Mouse (Mus musculus) retina, embryonic 14.5 days (tissue): ENCODE data around the gene Nfix.
"Not testable (repeated sequence)": the region's sequence is repeated elsewhere in the genome, so short reads cannot be mapped to it uniquely, and the experiment has no call there.

ENCODE experiments used
- DNase-seq: peaks from one replicate; pipeline ENCODE4 v3.0.0-alpha.2; 2015; ENCODE audit warnings: low spot score

Gene Nfix

DNA sequence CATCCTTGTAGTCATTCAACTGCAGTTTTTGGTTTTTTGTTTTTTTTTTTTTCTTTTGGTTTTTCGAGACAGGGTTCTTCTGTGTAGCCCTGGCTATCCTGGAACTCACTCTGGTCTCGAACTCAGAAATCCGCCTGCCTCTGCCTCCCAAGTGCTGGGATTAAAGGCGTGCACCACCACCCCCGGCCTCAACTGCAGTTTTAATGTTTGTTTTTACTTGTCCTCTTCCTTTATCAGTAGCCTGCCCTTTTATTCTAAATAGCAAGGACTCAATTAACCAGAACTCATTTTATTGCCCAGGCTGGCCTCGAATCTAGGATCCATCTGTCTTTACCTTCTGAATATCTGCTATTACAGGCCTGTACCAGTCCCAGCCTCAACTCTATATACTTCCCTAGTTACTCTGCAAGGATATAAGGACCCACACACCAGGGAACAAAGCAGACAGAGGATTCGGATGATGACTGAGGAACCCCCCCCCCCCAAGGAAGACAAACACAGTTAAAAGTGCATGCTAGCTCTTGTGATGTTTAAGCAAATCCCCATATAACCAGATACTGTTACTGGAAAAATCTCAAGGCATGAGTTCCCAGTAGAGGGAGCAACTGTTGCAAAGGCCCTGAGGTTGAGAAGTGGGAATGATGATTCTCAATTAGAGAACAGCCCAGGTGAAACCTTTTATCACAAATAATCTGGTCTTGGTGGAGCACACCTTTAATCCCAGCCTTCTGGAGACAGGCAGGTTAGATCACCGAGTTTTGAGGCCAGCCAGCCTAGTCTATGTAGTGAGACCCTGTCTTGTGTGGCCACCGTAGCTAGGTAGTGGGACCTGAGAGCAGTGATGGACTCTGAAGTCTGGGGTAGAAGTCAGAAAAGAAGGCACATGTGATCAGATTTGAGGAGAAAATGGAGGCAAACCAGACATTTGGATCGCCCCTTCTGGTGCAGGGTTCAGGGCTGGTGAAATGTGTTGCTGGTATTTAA, 32.9 kb upstream of the Nfix start:
- no peak for DNase-seq

DNA sequence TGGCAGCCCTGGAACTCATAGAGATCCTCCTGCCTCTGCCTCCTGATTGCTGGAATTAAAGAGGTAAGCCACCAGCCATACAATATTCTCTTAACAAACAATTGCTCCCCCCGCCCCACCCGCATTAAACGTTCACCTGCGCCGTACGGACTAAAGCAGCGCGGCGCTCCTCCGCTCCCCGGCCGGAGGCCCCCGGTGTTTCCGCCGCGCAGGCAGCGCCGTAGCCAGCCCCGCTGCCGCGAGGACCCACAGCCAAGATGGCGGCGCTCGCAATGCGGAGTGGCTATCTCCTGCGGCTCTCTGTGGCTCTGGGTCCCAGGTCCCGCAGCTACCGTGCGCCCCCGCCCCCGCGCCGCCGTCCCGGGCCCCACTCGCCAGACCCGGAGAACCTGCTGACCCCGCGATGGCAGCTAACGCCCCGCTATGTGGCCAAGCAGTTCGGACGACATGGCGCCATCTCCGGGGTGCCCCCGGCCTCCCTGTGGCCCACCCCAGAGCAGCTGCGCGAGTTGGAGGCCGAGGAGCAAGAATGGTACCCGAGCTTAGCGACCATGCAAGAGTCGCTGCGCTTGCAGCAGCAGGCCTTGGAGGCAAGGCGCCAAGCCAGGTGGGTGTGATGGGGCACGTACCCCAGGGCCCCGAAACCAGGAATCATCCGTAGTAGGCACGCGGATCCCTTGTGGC, 32.0 kb upstream of the Nfix start:
- peak; percentile 85 for DNase-seq

DNA sequence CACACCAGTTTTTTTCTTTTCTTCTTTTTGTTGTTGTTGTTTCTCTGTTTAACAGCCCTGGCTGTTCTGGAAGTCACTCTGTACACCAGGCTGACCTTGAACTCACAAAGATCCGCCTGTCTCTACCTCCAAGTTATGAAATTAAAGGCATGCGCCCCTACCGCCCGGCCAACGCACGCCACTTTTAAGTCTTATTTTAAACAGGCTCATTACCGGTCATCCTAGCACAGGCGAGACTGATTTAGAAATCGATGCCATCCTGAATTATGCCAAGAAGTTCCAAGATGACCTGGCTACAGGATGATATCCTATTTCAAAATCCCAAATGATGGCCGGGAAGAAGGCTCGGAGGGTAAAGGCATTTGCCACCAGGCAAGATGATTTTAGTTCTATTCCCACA, 31.3 kb upstream of the Nfix start, which contains the start of gene Gadd45gip1:
Gene Gadd45gip1 (plus strand): TSS at position 33 of the 400 bp plus-strand sequence.
- DNase-seq = no peak

DNA sequence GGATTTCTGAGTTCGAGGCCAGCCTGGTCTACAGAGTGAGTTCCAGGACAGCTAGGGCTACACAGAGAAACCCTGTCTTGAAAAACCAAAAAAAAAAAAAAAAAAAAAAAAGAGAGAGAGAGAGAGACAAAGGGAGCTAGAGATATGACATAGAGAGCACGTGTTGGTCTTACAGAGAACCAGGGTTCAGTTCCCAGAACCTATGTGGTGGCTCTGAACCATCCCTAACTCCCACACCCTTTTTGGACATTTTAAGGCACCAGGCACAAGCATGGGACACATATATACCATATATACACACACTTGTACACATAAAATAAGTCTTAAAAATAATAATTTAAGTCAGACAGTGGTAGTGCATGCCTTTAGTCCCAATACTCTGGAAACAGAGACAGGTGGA, 26.4 kb upstream of the Nfix start:
- DNase-seq = not testable (repeated sequence)

DNA sequence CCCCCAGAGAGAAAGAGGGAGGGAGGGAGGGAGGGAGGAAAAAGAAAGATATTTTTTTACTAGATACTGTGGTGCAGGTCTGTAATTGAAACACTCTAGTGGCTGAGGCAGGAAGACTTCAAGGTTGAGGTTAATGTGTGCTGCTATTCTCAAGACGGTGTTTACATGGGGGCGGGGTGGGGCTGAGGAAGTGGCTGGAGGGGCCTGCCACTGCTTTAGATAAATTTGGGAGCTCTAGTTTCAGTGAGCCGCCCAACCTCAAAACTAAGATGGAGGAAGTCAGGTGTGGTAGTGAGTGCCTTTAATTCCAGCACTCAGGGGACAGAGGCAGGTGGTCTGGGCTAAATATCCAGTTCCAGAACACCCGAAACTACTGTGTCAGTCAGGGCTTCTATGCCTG, 25.5 kb upstream of the Nfix start:
- no peak for DNase-seq

DNA sequence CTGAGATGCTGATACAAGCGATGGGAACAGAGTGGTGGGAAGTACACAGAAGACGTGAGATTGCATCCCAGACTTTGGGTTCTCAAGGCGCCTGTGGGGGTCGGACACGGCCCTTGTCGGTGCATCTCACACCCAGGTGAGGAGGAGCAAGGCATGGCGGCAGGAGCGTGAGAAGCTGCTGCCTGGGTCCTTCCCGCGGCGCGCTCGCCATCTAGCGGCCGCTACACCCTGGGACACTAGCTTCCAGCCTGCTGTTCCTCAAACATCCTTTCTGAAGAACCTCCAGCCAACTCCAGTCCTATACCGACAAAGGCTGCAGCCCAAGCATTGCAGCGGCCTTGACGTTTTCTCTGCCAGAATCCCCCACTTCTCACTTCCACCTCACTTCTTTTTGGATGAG, 23.5 kb upstream of the Nfix start:
- peak; percentile 87 for DNase-seq

DNA sequence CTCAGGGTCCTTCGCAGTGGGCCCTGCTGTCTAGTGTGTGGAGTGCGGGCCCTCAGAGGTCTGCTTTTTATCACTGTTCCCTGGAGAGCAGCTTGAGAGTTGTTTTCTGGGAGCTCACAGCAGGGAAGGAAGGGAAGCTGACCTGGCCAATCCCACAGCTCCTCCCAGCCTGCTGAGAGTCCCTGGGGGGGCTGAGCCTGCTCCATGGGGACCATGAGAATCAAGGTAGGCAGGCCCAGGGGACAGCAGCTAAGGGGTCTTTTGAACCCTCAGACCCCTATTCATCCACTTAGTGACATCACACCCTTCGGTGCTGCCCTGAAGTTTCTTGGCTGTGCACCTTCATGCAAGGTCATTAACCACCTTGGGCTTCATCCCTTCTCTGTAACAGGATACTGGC, 22.6 kb upstream of the Nfix start, which contains the start of gene Dand5:
Gene Dand5 (minus strand): TSS at position 101 of the 400 bp plus-strand sequence.
- no peak for DNase-seq

DNA sequence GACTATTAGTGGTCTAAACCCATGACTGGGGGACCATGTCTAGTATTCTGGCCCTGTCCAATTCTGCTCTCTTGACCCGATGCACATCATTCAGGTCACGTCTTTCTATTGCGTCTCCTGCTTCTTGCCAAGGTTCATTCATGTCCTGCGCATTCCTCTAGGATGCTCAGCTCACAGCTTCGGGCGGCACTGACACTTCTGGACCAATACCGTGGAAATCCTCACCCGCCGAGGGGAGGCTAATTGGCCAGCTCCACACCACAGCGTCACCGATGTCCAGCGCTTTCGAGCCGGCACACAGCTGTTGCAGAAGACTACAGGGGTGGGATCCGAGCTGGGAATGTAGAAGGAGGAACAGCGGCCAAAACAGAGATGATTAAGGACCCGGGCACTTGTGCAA, 16.0 kb upstream of the Nfix start:
- DNase-seq = no peak

DNA sequence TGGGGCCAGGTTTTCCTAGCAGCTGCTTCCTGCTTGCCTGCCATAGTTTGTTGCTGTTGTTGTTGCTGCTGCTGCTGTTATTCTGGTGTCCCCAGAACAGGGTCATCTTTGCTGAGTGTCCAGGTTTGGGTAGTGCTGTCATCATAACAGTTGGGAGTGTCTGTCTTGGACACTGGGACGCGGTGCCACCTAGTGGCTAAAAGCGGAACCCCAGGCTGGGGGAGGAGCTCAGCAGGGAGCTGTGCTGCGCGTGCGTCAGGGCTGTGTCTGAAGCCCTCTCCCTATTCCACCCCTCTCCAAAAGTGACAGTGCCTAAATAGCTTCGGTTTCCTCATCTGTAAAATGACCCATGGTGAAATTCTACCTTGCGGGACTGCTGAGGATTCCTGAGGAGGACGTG, 15.4 kb upstream of the Nfix start:
- peak; percentile 97 for DNase-seq

DNA sequence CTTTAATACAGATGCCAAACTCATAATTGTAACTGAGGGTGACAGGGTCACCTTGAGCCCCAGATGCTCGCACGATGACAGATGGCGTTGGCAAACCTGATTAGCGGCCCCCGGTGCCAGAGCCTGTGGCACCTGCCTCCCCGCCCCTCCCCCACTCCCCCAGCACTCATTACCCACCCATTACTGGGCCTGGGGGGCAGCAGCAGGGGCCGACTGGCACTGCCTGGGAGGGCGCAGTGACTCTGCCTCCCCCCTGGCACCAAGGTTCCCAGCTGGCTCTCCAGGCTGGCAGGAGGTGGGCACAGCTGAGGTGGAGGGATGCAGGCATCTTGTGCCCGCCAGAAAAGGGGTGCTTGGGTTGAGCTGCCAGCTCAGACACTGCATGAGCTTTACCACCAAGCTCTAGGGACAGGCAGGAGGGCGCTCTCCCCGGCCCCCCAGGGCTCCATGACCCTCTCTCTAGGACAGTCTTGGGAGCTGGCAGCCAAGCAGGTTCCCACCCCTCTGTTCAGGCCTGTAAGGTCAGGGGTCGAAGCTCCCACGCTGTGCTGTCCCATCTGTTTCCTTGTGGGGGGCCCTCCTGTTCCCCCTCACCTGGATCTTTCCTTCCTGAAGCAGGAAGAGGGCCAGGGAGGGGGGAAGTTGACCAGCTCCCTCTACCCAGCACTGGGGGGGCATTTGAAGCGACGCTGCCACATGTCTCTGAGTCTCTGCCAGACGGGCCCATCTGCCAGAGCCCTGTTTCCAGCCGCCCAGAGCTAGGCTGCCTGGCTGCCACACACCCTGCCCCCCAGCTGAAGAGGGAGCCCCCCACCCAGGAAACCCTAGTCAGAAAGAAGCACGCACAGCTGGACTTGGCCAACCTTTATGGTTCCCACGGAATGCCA, 14.7 kb upstream of the Nfix start:
- DNase-seq = no peak

DNA sequence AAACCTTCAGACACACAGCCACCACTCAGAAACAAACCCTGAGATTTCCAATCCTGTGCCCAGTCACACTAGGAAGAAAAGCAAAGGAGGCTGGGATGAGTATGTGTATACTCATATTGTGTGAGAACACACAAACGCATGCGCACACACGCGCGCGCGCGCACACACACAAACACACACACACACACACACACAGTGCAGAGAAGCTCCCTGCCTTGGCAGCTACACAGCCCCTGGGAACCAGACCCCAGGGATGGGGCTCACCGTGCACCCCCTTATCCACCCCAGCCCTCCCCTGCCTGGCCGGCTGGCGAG, 14.1 kb upstream of the Nfix start:
- no peak for DNase-seq

DNA sequence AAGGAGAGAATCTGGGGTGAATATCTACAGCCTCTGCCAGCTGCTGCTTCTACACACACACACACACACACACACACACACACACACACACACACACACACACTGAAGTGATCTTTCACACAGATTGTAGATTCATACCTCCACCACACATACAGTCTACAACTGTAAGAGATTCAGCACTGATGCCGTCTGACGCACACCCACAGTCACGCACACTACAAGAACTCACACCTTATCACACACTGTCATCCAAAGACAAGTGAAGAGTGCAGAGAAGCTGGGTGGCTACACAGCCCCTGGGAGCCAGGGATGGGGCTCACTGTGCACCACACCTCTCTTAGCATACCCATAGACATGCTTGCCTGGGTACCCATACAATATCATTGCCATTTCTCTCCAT, 13.7 kb upstream of the Nfix start:
- DNase-seq = no peak

DNA sequence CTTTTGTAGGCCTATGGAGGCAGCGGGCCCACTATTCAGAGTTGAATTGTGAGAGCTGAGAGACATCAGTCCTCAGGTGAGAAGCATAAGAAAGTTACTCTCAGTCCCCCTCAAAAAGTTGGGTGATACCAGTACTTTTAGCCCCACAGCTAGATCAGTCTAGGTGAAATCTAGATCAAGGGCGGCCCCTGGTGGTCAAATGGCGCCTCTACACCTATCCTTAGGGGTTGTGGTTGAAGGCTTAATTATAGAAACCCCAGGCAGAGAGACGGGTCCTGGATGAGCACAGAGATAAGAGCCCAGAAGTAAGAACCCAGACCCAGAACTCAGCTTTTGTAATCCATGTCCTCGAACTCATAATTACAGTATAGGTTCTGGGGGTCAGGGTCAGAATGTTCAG, 12.9 kb upstream of the Nfix start:
- peak; percentile 91 for DNase-seq

DNA sequence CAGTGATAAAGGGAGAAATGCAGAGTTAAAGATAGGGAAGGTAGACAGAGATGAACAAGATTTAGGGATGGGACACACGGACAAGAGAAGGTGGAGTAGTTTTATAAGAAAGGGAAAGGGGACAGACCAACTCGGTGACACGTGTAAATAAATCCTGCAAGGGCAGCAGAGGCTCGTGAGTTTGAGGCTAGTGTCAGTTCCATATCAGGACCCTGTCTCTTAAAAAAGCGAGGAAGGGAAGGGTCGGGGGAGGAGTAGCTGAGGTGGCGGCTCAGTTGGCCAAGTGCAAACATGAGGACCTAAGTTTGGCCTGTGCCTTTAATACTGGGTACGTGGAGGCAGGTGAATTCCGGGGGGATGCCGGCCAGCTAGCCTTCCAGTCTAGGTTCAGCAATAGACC, 11.2 kb upstream of the Nfix start:
- no peak for DNase-seq

DNA sequence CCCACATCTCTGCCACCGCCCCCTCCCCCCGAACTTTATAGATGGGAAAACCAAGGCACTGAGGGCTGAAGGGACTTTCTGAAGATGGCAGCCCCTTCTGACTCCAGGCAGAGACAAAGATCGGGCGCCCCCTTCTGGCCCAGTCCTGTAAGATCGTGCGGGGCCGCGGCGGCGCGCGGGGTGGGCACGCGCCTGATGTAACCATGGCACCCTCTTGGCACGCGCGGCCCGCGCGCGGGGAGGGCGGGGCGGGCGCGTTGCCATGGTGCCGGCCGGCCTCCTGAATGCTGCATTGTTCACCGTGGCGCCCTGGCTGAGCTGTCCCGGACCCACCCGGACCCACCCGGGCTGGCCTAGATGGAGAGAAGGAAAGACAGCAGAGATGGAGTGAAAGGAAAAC, 10.8 kb upstream of the Nfix start:
- peak; percentile 94 for DNase-seq

DNA sequence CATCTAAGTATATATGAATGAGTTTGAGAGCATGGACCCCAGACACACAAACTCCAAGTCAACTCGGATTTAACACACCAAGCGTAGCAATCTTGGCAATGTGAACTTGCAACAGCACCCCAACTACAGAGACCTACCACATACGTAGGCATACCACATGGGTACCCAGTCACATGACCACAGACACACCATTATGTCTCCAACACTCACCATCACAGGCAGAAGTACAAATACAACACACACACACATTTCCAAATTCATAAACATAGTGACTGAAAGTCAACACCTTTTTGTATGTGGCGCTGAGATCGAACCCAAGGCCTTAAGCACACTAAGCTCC, 9.8 kb upstream of the Nfix start:
- DNase-seq = no peak

DNA sequence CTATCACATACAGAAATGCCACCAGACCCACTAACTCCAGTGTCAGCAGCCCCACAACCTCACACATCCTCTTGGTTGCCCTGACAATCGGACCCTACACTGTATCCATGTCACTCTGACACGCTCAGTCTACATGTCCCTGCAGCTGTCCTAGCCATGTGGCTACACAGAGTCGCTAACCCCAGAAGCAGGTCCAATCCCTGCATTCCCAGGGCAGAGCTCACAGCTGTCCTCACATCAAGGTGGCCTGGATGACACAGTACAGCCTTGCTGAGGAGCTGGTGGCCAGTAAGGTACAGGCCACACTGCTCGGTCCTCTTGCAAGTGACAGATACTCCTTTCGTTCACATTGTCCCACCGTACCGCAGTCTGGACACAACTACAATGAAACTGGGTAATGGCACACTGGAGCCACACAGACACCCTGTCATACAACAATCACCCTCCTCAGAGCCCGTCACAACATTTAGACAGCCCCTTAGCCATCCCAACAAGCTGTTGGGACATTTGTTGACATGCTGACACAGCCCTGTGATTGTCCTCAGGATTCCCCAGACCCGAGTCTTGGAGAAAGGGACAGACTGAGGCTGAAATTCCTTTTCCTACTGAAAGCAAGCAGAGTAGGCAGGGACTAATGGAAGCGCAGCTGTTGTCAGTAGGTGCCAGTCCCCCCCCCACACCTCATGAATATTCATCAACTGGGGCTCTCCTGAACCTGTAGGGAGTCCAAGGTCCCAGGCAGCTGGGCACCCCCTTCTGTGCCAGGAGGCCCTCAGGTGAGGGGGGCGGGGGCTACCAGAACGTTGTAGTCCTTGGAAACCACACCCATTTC, 9.2 kb upstream of the Nfix start:
- DNase-seq = no peak

DNA sequence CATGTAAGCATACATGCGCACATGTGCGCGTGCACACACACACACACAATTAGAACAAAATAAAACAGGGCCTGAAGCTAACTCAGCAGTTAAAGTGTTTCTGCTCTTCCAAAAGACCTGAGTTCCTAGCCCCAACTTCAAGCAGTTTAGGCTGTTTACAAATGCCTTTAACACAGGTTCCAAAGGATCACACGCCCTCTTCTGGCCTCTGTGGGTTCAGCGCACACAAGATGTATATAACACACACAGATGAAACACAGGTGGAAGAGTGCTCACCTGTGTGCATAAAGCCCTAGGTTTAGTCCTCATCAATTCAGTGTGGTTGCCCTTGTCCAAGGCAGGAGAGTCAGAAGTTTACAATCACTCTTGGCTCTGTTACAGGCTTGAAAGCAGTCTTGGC, 5.9 kb upstream of the Nfix start:
- DNase-seq = no peak

DNA sequence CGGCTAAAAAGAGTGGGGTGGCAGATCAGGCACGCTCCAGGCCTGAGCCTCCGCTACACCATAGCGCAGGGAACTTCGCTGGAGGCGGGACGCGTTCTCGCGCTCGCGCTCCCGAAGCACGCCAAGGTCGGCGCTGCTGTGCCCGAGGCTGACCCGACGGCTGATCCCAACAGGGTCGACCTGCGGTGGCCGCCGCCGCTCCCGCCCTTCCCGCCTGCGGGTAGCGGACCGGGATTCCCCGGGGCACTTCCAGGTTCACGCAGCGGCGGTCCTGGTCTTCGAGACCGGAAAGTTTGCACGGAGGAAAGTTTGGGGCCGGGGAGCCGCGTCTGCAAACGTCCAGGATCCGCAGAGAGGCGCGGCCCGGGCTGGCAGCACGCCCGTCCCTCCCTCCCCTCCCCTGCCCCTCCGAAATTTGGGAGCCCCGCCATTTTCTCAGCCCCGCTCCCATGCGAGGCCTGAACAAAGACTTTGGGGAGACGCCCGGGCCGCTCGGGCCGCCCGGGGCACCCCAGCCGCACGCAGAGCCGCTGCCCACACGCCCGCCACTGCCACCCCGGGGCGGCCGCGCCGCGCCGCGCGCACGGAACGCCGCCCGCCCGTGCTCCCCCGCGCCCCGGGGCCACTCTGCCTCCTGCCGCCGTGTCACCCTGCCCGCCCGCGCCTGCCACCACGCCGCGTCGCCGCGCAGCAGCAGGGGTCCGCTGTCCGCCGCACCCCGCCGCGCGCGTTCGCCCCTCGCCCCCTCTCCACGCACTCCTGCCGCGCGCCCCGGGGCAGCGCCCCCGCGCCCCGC, 810 bp downstream of the Nfix start:
- DNase-seq = no peak

DNA sequence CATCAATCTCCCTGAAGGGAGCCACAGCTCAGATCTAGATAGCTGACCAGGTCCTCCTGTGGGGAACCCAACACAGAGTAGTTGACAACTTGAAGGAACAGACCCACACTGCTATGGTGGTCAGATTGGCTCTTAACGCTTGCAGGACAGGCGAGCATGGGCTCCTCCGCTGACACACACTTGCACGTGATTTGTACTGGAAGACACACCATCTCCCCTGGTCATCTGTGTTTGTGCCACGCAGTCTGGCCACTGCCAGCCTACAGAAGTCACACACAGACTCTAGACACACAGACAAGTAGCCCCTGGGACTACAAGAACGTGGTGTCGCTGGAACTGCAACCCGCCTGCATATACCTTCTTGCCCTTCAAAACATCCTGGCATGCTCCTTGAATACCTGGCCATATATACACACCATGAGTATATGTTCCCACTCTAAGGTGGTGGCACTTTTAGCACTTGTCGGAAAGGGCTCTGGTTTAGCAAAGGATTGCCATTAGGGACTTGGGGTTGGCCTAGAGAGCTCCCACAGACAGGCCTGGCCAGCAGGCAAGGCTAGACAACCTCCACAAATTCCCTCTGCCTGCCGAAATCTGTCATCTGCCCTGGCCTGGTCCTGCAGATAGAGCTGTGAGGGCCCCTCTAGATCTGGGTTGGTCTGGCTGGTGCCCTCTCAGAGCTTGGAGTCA, 1.6 kb downstream of the Nfix start:
- DNase-seq = no peak
